Mouse (Mus musculus): ENCODE measurements at regions not wholly inside any gene's neighbourhood (a gene's known extent, or its start where the extent isn't known, plus 50 kb on each side); places are given as distances from the start of the nearest gene placed in this dataset.

- no peak overlapping the region for H3K4me2 ChIP-seq (ENCODE audit: low read depth, low read length, poor library complexity, severe bottlenecking)
Measured at GRCm38 (mm10) chr5:149961178-149961577, 57.3 kb upstream of the Rxfp2 start.

GRCm38 (mm10) chr5:149964748-149965147 lies 53.7 kb upstream of the Rxfp2 start:
- Histone ChIP-seq H3K27me3 (ENCODE audit: insufficient read depth, low read length) (no peaks in the 10 kb centered on the region), H3K4me1 (ENCODE audit: insufficient read depth, low read length) (no peaks in the 10 kb centered on the region), H3K27ac (ENCODE audit: low read depth, low read length) (peak overlapping the region; percentile 32; the same call in 1 of the 2 replicates), H3K4me2 (ENCODE audit: low read depth, low read length, poor library complexity, severe bottlenecking) (peak overlapping the region; percentile 20), H3K4me3 (ENCODE audit: low read depth, low read length) (no peak overlapping the region), H3K36me3 (ENCODE audit: insufficient read depth, low read length) (no peaks in the 10 kb centered on the region), H3K9me3 (ENCODE audit: low read length) (no peaks in the 10 kb centered on the region), H3K9ac (replicated peaks; ENCODE audit: low read length, poor library complexity, severe bottlenecking) (no peak overlapping the region)
- ATAC-seq (ENCODE audit: low FRiP score): peak; percentile 63; the same call in 1 of the 2 replicates
- WGBS: 9% methylated on average over 13 of the region's 13 CpGs
- DNase-seq (ENCODE audit: low spot score): peak; percentile 58
- no peak for TF ChIP-seq CTCF (IDR thresholded peaks at IDR 0.05)

More at GRCm38 (mm10) chr5:149961178-149961577, 57.3 kb upstream of the Rxfp2 start:
- Histone ChIP-seq H3K27me3 (ENCODE audit: insufficient read depth, low read length) (no peaks in the 10 kb centered on the region), H3K27ac (ENCODE audit: low read depth, low read length) (no peak overlapping the region), H3K4me1 (ENCODE audit: insufficient read depth, low read length) (no peaks in the 10 kb centered on the region), H3K4me3 (ENCODE audit: low read depth, low read length) (no peak overlapping the region), H3K9me3 (ENCODE audit: low read length) (no peaks in the 10 kb centered on the region), H3K9ac (replicated peaks; ENCODE audit: low read length, poor library complexity, severe bottlenecking) (no peak overlapping the region), H3K36me3 (ENCODE audit: insufficient read depth, low read length) (no peaks in the 10 kb centered on the region)
- DNase-seq (ENCODE audit: low spot score) (no peak), ATAC-seq (ENCODE audit: low FRiP score) (no peak)
- TF ChIP-seq CTCF (IDR thresholded peaks at IDR 0.05): no peak
- 91% methylated on average over 11 of the region's 11 CpGs for WGBS

Data from midbrain, postnatal 0 days (tissue).